Mouse (Mus musculus): Measurements from ENCODE around the gene Gkap1. TPM values are rescaled to one million over a fixed set of nuclear protein-coding genes. Genes with fewer than 3 reads are reported as not detected.

Gkap1 gene
- polyA plus RNA-seq, 1 experiment = 195 TPM

DNA sequence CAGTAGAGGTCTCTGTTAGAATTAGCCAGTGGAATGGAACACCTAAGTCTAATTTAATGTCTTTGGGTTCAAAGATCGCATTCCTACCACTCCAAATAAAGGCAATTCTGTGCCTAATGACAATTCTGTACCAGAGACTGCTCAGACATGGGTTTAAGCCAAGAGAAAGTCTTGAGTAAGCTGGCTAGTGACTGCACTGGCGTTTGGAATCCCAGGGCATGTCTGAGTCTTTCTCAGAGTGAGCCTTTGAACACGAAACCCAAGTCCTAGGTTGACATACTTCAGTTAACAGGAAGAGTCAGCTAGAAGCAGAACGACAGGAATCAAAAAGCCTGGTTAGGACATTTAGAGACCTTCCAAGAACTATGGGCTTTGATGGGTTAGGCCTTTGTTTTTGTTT is 8.0 kb upstream of the Gkap1 start:
- H3K27me3 ChIP-seq (ENCODE audit: control insufficient read depth, insufficient read depth, low read length) = no peaks in the 10 kb centered on the region
- peaks cover 5% of the 10 kb centered on the region for H3K4me1 ChIP-seq (ENCODE audit: control insufficient read depth, insufficient read depth, low read length)
- H3K4me3 ChIP-seq (ENCODE audit: control insufficient read depth, low read depth, low read length) = no peak overlapping the region
- TF ChIP-seq CTCF (IDR thresholded peaks at IDR 0.05; ENCODE audit: control insufficient read depth, insufficient read depth, insufficient replicate concordance, low read depth, low read length) = no peak
- TF ChIP-seq POLR2A (IDR thresholded peaks at IDR 0.05; ENCODE audit: control insufficient read depth, low read depth, low read length) = no peak
- no peaks in the 10 kb centered on the region for H3K36me3 ChIP-seq (ENCODE audit: control insufficient read depth, insufficient read depth, low read length)
- peak overlapping the region; percentile 6; the same call in 1 of the 2 replicates for H3K27ac ChIP-seq (ENCODE audit: control insufficient read depth, insufficient read depth, low read depth, low read length)

DNA sequence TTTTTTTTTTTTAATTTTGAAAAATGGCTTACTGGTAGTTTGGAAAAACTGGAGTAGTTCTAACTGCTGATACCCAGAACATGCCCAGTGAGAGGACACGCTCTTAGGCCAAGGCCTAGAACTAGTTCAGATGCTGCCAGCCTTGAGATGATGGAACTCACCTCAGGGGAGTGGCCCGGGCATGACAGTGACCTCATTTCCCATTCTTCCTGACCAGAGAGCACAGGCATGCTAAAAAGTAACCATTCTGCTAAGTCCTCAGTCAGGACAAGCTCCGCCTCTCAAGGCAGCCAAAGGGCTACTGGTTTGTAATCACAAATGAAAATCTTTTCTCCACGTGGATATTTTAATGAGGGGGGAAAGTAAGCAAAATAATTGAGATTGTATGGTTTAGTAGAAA is 6.4 kb upstream of the Gkap1 start:
- Histone ChIP-seq H3K36me3 (ENCODE audit: control insufficient read depth, insufficient read depth, low read length) (no peaks in the 10 kb centered on the region), H3K27ac (ENCODE audit: control insufficient read depth, insufficient read depth, low read depth, low read length) (no peak overlapping the region), H3K4me1 (ENCODE audit: control insufficient read depth, insufficient read depth, low read length) (peaks cover 2% of the 10 kb centered on the region; the same call in 1 of the 2 replicates), H3K4me3 (ENCODE audit: control insufficient read depth, low read depth, low read length) (peak overlapping the region; percentile 63), H3K27me3 (ENCODE audit: control insufficient read depth, insufficient read depth, low read length) (no peaks in the 10 kb centered on the region)
- TF ChIP-seq CTCF (IDR thresholded peaks at IDR 0.05; ENCODE audit: control insufficient read depth, insufficient read depth, insufficient replicate concordance, low read depth, low read length) = no peak
- no peak for TF ChIP-seq POLR2A (IDR thresholded peaks at IDR 0.05; ENCODE audit: control insufficient read depth, low read depth, low read length)

DNA sequence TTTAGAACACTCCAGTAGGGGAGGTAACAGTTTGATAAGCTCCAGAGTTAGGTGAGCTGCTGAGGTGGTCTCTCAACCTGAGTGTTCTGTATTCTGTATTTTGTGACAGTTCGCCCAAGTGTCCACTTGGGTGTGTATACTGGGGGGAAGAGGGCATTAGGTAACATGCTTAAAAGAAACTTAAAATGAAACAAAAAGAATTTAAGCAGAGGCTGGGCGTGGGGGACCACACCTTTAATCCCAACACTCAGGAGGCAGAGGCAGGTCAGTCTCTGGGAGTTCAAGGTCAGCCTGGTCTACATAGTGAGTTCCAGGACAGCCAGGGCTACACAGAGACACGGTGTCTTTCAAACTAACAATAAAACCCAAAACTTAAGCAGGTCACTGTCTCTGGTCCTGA is 5.0 kb upstream of the Gkap1 start:
- H3K4me1 ChIP-seq (ENCODE audit: control insufficient read depth, insufficient read depth, low read length) = peaks cover 4% of the 10 kb centered on the region
- H3K27ac ChIP-seq (ENCODE audit: control insufficient read depth, insufficient read depth, low read depth, low read length) = peak overlapping the region; percentile 43
- H3K27me3 ChIP-seq (ENCODE audit: control insufficient read depth, insufficient read depth, low read length) = no peaks in the 10 kb centered on the region
- H3K4me3 ChIP-seq (ENCODE audit: control insufficient read depth, low read depth, low read length) = peak overlapping the region; percentile 45
- H3K36me3 ChIP-seq (ENCODE audit: control insufficient read depth, insufficient read depth, low read length) = no peaks in the 10 kb centered on the region
- TF ChIP-seq CTCF (IDR thresholded peaks at IDR 0.05; ENCODE audit: control insufficient read depth, insufficient read depth, insufficient replicate concordance, low read depth, low read length) (no peak), POLR2A (IDR thresholded peaks at IDR 0.05; ENCODE audit: control insufficient read depth, low read depth, low read length) (no peak)

- Histone ChIP-seq H3K4me3 (ENCODE audit: control insufficient read depth, low read depth, low read length) (no peak overlapping the region), H3K27ac (ENCODE audit: control insufficient read depth, insufficient read depth, low read depth, low read length) (no peak overlapping the region), H3K27me3 (ENCODE audit: control insufficient read depth, insufficient read depth, low read length) (no peaks in the 10 kb centered on the region), H3K4me1 (ENCODE audit: control insufficient read depth, insufficient read depth, low read length) (peaks cover 13% of the 10 kb centered on the region), H3K36me3 (ENCODE audit: control insufficient read depth, insufficient read depth, low read length) (no peaks in the 10 kb centered on the region; the same call in 1 of the 2 replicates)
- no peak for TF ChIP-seq POLR2A (IDR thresholded peaks at IDR 0.05; ENCODE audit: control insufficient read depth, low read depth, low read length)
These were observed 757 bp upstream of the Gkap1 start for GRCm38 (mm10) chr13:58276256-58276655.

DNA sequence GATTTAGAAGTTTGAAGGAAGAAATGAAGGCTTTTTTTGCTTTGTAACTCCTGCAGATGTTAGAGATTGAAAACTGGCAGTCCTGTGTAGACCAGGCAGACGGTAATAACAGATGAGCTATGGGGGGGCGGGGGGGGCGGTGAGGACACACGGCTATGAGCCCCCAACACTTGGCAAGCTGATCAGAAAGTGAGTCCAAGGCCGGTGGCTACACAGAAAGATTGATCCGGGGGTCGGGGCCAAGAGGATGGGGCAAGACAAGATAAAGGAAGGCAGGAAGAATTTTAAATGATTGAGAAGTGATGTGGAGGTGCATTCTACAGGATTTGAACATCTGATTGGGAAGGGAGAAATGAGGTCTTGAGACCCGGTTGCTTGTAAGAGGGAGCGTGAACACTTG is 423 bp downstream of the Gkap1 start:
- H3K36me3 ChIP-seq (ENCODE audit: control insufficient read depth, insufficient read depth, low read length) = peaks cover 2% of the 10 kb centered on the region
- H3K27ac ChIP-seq (ENCODE audit: control insufficient read depth, insufficient read depth, low read depth, low read length) = peak overlapping the region; percentile 88
- H3K4me1 ChIP-seq (ENCODE audit: control insufficient read depth, insufficient read depth, low read length) = peaks cover 16% of the 10 kb centered on the region
- no peaks in the 10 kb centered on the region for H3K27me3 ChIP-seq (ENCODE audit: control insufficient read depth, insufficient read depth, low read length)
- no peak for TF ChIP-seq POLR2A (IDR thresholded peaks at IDR 0.05; ENCODE audit: control insufficient read depth, low read depth, low read length)
- TF ChIP-seq CTCF (IDR thresholded peaks at IDR 0.05; ENCODE audit: control insufficient read depth, insufficient read depth, insufficient replicate concordance, low read depth, low read length) = no peak
- H3K4me3 ChIP-seq (ENCODE audit: control insufficient read depth, low read depth, low read length) = peak overlapping the region; percentile 98

DNA sequence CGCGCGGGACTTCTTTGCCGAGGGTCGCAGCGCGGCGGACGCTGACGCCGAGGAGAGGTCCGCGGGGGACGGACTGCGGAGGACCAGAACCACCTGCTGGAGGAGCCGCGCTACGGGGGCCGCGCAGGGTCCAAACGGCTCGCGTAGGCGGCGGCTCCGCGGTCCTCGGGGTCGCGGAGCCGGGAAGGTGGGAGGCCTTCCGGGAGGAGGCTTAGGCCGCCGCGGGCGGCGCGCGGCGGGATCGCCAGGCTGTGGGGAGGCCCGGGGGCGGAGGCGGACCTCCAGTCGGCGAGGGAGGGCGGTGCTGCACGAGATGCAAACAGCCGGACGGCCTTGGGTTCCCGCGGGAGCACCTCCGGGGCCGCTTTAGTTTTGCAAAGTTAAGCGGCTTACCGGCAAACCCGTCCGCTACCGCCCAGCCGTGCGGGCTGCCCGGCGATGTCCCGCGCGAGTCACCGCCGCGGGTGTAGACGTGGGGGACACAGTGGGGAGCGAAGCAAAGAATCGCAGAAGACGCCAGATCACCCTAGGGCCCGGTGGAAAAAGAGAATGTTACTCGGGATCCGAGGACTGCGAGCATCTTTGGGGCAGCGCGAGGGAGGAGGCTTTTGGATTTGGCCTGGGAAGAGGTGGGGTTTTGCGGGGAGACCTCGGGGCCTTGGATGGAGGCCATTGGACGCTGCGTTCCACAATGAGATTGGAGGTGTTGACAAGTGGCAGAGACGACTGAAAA is 1.1 kb downstream of the Gkap1 start:
- TF ChIP-seq CTCF (IDR thresholded peaks at IDR 0.05; ENCODE audit: control insufficient read depth, insufficient read depth, insufficient replicate concordance, low read depth, low read length) (no peak), POLR2A (IDR thresholded peaks at IDR 0.05; ENCODE audit: control insufficient read depth, low read depth, low read length) (peak; percentile 45)
- peak overlapping the region; percentile 98 for H3K4me3 ChIP-seq (ENCODE audit: control insufficient read depth, low read depth, low read length)
- no peaks in the 10 kb centered on the region for H3K27me3 ChIP-seq (ENCODE audit: control insufficient read depth, insufficient read depth, low read length)
- peak overlapping the region; percentile 88 for H3K27ac ChIP-seq (ENCODE audit: control insufficient read depth, insufficient read depth, low read depth, low read length)
- H3K4me1 ChIP-seq (ENCODE audit: control insufficient read depth, insufficient read depth, low read length) = peaks cover 16% of the 10 kb centered on the region
- peaks cover 2% of the 10 kb centered on the region for H3K36me3 ChIP-seq (ENCODE audit: control insufficient read depth, insufficient read depth, low read length)

DNA sequence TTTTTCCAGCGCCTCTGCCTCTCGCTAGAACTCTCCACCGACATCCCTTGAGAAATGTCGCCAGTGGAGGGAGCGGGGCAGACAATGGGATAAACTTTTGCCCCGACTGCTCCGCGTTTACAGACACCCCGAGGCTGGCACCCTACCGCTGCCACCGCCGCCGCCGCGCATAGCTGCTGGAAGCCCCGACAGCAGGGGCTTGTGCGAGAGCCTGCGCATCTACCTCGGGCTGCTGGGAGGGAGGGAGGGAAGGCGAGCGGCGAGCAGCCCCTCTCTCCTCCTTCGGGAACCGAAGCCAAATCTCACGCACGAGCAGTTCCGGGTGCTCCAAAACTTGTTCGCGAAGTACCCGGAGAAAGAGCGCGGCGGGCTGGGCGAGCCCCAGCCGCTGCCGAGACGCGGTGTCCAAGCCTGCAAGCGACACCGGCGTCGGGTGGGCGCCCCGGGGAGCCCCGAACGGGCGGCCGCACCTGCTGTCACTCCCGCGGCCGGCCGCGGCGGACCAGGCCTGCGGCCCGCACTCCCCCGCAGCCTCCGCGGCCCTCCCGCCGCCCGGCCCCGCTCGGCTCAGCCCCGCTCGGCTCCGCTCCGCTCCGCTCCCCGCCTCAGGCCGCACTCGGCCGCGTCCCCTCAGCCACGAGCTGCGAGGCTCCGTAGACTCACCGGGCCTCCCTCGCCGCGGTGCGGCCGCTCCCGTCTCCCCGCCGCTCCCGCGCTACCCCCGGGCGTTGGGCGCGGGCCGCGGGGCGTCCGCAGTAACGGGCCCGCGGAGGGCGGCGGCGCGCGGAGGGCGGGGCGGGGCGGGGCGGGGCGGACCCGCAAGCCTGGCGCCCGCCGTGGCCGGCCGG is 1.9 kb downstream of the Gkap1 start:
- TF ChIP-seq POLR2A (IDR thresholded peaks at IDR 0.05; ENCODE audit: control insufficient read depth, low read depth, low read length) (peak; percentile 3; the same call in 1 of the 2 replicates), CTCF (IDR thresholded peaks at IDR 0.05; ENCODE audit: control insufficient read depth, insufficient read depth, insufficient replicate concordance, low read depth, low read length) (no peak)
- peak overlapping the region; percentile 88 for H3K27ac ChIP-seq (ENCODE audit: control insufficient read depth, insufficient read depth, low read depth, low read length)
- H3K36me3 ChIP-seq (ENCODE audit: control insufficient read depth, insufficient read depth, low read length) = peaks cover 2% of the 10 kb centered on the region

More for the DNA sequence above, 1.9 kb downstream of the Gkap1 start:
- H3K4me3 ChIP-seq (ENCODE audit: control insufficient read depth, low read depth, low read length) = peak overlapping the region; percentile 98
- no peaks in the 10 kb centered on the region for H3K27me3 ChIP-seq (ENCODE audit: control insufficient read depth, insufficient read depth, low read length)
- peaks cover 16% of the 10 kb centered on the region for H3K4me1 ChIP-seq (ENCODE audit: control insufficient read depth, insufficient read depth, low read length)
